Mouse (Mus musculus): ENCODE results near the gene Tmem108. TPM values are rescaled to one million over a fixed set of nuclear protein-coding genes. Genes with fewer than 3 reads are reported as not detected.
A peak's percentile ranks its signal among the peaks of the same experiment; 100 is the strongest.

Gene Tmem108
- total RNA-seq, 2 experiments from 2014 or later = 0.54 TPM; not detected in 1

DNA sequence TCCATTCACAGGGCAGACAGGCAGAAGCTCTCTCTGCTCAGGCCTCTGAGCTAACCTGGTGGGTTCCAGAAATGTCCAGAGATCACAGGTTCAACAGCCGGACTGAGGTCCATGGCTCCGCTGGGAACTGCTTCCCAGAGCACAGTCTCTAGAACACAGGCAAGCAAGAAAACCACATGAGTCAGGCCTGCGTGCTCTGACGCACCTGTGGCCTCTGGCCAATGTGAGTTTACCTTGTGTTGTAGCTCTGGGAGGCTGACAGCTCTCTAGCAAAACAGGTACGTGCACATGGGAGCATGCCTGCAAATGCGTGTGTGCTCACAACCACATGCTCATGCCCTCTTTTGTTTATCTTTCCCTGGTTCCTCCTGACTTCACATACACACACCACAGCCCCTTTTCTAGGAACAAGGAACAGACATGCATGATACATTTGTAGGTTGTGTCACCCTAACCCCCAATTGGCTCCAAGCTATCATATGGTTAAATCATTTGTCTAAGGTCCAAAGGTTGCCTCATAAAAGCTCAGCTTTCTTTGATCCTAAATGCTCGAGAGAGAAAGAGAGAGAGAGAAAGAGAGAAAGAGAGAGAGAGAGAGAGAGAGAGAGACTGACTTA is 254.6 kb downstream of the Tmem108 start:
- no peak for ATAC-seq (ENCODE audit: poor library complexity, severe bottlenecking)

DNA sequence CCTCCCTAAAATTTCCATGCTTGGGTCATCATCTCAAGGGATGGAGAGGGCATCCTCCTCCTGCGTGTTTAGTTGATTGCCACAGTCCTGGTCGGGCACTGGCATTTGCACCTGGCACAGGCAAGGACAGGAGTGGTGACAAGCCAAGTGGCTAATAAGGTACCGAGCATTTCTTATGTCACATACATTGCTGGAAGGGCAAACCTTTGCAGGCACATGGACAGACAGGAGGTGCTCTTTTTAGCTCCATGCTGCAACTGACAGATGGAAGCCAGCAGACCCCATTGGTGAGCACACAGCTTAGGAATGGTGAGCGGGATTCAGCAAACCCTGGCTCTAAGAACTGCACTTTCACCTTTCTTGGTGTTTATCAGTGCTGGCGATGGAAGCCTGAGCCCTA is 256.6 kb downstream of the Tmem108 start:
- no peak for ATAC-seq (ENCODE audit: poor library complexity, severe bottlenecking)

DNA sequence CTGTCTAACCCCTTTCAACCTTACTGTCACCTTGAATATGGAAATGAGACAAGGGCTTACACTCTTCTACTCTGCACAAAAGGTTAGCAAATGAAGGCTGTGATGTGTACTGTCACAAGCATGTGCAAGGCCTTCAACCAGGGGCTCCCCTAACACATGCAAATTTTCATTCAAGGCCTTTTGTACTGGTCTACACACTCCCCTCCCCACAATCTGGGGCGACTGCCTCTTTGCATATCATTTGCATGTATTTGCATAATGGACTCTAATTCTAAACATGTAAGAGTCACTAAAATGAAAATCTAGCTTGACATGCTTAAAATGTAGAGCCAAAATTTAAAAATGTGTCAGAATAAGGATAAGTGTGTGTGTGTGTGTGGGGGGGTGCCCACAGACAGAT is 257.0 kb downstream of the Tmem108 start:
- no peak for ATAC-seq (ENCODE audit: poor library complexity, severe bottlenecking)

DNA sequence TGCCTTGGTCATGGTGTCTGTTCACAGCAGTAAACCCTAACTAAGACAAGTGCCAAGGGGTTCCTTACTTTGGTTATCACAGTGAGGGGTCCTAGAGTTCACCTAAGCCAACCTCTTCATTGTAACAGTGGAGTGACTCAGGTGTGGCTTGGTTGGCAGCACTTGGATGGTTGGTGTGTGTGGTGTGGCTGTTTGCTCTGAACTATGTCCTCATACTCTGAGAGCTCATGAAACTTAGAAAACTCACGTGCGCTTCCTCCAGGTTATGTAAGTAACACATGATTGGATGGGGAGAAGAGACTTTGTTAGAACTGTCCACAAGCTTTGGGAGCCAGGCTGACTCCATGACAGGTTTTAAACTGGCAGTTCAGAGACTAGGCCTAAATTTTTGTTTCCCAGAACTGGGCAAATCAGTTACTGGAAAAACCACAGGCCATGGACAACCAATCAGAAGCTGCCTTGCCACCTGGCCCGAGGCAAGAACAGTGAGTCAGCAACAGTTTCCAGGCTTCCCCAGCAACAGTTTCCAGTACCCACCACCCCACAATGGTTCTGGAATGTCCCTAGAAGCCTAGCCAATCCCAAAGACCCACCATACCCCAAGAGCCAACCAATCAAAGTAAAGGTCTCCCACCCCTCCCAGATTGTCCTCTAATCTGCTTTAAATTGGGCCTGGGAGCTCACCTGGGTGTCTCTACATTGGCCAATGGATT is 257.9 kb downstream of the Tmem108 start:
- no peak for ATAC-seq (ENCODE audit: poor library complexity, severe bottlenecking)

DNA sequence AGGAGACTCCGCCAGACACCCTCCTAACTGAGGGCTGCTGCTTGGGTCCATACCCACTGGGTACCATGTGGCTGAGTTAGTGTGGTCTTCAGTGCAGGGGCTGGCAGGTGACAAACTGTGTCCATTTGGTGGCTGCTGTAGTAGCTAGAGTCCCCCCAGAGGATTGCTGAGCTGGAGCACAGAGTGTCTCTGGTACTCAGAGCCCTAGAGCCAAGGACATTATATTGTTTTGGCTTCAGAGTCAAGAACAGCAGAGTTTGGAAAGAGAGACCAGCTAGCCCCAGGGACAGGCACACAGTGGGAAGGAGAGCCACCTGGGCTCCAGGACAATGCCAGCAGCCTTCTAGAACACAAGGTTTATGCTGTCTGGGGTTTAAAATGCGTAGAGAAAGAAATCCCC is 259.0 kb downstream of the Tmem108 start:
- ATAC-seq (ENCODE audit: poor library complexity, severe bottlenecking) = no peak

DNA sequence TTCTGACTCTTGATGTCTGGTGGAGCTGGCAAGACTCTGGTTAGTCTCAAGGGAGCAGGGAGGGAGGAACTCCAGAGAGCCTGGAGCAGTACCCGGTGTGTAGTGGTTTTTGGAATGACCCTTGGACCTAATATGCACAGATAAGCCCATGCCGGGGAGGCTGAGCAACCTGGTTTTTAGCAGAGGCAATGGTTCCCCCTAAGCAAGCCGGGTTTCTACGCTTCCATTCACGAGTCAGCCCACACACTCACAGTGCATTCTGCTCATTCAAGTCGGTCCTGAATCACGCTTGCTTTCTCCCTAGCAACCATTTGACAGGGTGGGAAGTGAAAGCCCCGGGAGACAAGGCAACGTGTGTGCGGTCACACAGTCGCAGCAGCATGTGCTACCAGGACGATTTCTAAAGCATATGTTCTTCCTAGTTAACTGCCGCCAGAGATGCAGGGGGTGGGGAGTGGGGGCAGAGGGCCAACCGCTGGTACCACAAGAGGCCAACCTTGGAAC is 259.7 kb downstream of the Tmem108 start:
- peak; percentile 72 for ATAC-seq (ENCODE audit: poor library complexity, severe bottlenecking)

DNA sequence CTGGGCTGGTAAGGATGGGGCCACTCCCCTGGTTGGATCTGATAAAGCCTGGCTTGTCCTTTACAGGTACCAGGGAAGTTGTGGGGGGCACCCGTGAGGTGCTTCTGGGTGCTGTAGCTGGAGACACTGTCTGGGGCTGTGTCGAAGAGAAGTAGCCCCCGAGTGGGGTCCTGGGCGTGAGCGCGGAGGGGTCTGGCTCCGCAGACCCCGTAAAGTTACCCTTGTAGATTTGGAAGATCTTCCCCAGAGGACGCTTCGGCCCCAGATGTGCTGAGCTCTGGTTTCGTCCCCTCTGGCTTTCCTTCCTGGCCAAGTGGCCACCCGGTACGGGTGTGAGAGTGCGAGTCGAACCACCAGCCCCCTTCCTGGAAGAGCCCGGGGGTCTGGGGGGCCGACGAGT is 262.3 kb downstream of the Tmem108 start:
- ATAC-seq (ENCODE audit: poor library complexity, severe bottlenecking) = no peak

DNA sequence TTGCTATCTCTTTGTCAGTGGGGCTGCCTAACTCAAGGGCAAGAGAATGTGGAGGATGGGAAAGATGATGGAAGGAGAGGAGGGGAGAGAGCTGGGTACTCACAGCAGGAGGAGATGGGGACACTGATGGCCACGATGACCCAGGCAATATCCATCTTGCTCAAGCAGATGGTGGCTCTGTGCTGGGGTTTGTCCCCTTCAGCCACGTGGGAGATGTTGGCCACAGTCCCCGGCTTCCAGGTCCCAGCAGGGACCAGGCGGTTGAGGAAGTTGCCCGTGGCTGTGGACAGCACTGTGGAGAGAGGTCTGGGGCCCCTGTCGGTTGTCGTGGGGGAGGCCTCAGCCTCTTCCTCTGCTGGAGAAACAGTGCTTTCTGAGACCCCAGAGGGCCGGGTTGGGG is 262.9 kb downstream of the Tmem108 start:
- ATAC-seq (ENCODE audit: poor library complexity, severe bottlenecking) = 0 out of 2 replicates have a peak, but pooled peaks have one; percentile 21

DNA sequence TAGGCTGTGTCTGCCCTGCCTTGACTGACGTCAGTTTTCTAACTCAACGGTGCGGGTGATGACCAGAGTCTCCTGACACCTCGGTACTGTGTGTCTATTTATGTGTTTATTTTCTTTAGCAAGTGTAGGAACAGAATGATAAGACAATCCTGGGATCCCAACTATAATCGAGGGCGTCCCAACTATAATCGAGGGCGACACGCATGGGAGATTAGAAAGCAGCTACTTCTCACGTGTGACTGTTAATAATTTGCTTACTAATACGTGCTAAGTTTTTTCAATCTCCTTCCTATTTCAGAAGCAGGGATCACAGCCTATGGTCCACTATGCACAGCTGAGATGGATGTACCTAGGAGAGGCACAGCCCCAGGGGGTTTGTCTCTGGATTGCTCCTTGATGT is 266.2 kb downstream of the Tmem108 start:
- no peak for ATAC-seq (ENCODE audit: poor library complexity, severe bottlenecking)

DNA sequence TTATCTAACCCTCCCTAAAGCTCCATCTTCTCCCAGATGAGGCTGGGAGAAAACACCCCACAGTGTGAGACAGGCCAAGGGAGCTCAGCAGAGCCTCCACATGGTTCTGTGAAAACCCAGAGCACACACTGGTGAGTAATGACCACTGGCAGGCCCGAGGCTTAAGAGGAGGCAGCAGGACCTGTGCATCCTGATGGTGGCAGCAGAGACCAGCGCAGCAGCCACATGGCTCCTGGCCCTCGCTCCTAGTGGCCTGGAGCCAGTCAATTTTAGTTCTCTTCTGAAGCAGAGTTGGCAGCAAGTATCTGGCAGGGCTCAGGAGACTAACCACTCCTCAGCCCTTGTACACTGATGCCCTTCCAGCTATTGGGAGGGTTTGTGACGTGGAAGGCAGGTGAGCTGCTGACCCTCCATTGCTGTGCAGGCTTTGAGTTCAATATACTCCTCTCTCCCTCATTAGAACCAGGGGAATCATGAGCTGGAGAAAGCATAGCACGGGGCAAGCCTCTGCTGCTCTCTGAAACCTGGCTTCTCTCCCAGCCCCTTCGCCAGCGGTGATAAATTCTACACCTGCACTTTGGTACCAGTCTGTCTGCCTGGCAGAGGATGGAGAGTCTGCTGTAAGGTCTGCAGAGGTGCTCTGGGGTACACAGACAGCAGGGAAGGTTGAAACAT is 267.2 kb downstream of the Tmem108 start:
- peak; percentile 46; the same call in 1 of the 2 replicates for ATAC-seq (ENCODE audit: poor library complexity, severe bottlenecking)

DNA sequence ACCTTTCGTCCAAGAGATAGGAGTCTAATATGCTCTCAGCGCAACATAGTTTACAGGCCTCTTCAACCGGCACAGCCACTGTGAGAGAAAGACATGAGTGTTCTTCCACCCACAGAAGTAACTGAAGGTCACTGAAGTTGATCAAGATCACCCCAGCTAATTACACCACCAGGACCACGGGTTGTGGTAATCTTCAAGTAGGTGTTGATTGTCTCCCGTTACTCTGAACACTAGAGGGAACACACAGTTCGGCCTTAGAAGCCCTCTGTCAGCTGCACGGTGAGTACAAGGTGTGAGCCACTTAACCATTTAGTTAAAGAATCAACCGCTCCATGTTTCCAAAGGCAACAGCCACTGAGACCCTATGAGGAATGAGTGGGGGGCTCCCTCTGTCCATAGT is 269.7 kb downstream of the Tmem108 start:
- ATAC-seq (ENCODE audit: poor library complexity, severe bottlenecking) = no peak

DNA sequence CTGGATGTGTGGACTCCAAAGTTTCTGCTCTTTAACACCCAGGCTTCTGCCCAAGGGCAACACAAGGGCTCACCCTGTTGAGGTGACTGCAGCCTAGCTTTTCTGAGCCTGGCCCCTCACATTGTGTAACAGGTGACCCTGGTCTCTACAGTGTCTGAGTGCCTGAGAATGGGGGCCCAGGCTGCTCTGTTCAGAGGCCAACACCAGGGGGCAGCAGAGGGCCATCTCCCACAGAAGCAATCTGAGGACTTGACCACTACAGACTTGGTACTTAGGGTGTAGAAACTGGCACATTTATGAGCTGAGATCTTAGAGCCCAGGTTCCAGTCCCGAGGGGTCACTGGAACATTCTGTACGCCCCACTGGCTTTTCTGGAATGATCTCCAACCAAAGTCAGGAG is 271.2 kb downstream of the Tmem108 start:
- peak; percentile 73 for ATAC-seq (ENCODE audit: poor library complexity, severe bottlenecking)

DNA sequence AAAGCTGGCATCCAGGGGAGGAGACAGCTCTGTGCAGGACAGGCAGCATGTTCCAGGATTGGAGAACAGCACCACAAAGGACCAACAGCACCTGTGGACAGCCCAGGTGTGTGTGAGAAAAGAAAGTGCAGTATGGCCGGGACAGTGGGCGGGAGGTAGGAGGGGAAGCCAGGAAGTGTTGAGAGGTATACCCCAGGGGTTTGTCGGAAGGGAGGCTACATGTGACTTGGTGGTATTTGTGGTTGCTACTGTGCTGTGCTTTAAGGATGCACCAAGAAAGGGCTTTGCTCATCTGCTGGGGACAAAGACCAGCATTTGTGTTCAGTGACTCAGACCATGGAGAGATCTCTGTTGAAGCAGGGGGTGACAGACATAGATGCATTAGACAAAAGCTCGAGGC is 271.8 kb downstream of the Tmem108 start:
- no peak for ATAC-seq (ENCODE audit: poor library complexity, severe bottlenecking)

DNA sequence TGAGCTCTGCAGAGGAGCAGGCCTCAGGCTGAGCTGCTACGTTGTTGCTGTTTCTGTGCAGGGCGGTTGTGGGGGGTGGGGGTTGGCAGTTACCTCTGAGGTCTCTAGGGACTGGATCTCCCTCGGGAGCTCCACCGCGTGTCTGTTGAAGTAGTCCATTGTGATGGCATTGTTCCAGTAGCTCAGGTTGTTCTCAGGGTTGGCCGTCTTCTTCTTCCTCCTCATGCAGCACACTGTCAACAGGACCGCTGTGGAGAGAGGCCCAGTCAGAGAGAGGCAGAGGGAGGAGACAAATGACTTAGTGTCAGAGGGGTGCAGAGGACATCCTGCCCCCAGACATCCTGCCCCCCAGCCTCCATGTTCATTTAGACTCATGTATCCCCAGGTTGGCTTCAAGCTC is 272.5 kb downstream of the Tmem108 start:
- no peak for ATAC-seq (ENCODE audit: poor library complexity, severe bottlenecking)

DNA sequence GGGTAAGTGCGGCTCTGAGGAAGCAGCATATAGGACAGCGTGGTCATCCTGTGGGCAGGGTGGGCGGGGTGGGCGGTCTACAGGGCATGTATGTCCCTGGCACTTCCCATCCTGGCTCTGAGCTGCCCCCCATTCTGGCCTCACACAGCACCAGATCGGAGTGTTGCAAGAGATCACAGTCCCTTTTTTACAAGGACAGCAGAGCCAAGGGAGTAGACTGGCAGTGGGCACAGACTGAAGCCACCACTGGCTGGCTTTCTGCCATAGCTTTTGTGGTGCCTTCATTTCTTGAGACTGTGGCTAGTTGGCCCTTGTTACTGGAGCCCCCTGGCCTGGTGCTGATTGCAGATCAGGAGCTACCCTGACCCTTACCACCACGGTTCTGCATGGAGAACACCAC is 275.4 kb downstream of the Tmem108 start:
- no peak for ATAC-seq (ENCODE audit: poor library complexity, severe bottlenecking)

DNA sequence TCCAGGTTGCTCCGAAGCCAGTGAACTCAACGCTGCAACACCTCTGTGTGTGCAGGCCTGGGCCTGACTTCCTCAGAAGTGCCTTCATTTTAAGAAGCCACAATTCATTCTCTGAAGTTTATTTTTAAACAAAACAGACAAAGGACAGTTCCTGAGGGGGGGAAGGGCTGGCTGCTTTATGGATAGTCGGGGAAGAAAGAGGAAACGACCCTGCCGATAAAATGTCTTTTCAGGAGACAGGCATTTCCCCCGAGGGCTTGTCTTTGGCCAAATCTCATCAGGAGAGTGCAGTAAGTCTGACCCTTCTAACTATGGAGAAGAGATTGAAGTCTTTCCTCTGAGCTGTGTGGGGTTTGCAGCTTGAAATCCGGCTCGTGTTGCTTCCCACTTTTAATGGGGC is 276.0 kb downstream of the Tmem108 start:
- no peak for ATAC-seq (ENCODE audit: poor library complexity, severe bottlenecking)

DNA sequence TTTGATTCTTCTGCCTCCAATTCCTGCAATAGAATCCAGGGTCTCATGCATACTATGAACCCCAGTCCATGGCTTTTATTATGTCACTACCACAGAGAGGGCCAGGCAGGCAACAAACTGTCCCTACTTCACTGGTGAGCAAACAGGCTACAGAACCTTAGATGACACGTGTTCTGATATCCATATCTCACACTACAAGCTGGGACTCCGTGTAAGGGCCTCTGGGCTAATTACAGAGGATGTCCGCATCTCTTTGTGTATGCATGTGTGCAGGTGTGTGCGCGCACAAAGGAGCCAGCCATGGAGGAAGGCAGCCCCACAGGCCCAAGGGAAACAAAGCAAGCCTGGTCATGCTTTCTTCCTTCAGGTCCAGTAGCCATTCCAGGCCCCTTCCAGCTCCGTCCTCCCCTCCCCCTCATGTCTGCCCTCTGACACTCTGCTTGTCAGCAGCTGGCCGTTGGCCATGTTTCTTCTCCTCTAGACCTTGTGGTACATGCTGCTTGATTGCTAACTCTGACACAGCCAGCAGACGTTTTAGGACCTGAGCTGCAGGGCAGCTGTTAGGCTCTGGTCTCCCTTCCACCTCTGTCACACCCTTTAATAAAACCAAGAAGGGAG is 280.9 kb downstream of the Tmem108 start:
- ATAC-seq (ENCODE audit: poor library complexity, severe bottlenecking) = no peak

DNA sequence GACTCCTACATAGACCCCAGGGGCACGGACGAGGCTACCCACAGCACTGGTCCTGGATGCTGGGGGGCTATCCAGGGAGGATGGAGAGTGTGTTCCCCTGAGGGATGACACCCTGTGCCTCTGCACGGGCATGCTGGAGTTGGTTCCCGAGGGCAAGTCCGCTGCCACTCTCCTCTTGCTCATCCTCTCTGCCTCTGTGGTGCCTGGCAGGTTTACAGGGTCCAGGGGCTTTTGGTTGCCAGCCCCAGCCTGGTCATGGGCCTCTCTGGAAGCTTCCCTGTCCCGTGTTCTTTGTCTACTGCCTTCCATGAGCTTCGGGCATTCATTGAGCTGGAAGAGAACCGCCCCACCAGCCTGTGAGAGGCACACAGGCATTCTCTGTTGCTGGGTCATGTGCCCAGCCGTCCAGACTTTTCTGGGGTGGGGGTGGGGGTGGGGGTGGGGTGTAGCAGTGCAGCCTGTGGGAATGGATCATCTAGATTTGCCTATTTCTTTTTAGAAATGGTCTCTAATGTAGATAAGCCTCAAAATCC is 281.5 kb downstream of the Tmem108 start, which contains the start of gene Bfsp2:
Bfsp2 (minus strand) TSS at position 377 of the 533 bp plus-strand sequence.
- no peak for ATAC-seq (ENCODE audit: poor library complexity, severe bottlenecking)

DNA sequence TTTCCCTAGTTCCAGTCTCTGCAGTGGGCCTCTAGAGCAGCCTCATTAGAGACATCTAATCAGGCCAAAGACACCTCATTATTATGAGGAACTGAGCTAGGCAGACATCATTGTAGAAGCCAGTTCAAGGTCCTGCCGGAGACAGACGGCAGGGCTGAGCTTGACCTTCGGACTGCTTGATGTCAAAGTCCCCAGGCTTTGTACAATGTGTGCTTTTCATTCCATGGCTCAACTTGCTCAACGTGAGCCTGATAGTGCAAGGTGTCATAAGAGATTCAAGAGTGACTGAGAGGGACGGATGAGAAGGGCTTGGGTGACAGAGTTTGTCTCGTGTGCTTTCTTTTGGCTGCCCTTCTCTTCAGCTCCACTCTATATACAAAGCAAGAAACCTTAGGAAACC is 286.2 kb downstream of the Tmem108 start:
- ATAC-seq (ENCODE audit: poor library complexity, severe bottlenecking) = no peak

DNA sequence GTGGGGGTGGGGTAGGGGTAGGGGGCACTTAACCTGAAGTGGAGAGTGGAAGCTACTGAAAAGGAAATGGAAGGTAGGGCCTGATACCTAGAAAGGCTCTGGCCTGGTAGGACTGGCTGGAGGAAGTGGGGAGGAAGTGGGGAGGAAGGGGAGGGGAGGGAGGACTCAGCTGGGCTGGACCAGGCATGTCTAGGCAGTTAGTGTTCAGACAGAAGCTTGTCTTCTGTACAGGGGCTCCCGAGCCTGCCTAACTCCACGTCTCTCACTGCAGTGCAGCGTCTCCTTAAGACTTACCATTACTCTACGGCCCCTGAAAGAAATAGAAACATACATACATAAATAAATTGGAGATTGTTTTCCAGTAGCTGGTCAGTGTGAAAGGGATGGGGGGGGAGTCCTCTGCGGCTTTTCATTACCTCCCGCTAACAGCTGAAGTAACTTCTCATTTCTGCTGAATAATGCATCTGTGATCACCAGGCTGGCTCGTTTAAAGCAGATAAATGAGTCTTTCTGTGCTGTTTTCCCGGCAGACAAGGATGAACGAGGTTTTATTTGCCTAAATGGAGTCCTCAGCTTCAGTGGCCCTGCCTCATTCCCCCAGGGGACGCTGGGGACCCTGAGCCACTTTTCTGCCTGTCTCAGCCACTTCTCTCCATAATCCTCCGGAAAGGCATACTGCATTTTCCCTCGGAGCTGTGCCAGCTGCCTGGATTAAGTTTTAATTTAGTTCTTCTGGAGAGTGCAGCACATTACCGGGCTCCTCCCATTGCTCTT is 287.5 kb downstream of the Tmem108 start:
- ATAC-seq (ENCODE audit: poor library complexity, severe bottlenecking) = peak; percentile 80

Data from megakaryocyte, adult 5-6 weeks (primary cell).